In the genomic region with DNA sequence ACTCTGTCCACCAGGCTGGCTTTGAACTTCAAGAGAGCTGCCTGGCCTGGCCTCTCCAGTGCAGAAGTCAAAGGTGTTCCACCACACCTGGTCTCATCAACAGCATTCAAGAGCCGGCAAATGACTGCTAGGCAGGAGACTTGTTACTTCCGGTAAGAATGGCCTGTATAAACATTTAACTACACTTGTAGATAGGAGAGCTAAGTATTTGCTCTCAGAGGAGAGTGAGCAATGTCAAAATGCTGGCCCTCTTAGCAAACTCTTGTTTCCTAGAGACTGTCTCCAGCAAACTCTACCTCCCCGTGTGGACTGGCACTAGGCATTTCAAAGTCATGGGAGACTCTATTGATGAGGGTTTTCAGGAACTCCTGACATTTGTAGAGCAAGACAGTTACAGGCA, we compare ENCODE assay signal across 18 mouse cellular contexts.
"Had no signal": no experiment of that assay in that cellular context is flagged by ENCODE, and none has a peak within 500 bp of the region (broad histone marks: within the 10 kb centered on the region; RNA-seq: fewer than 3 reads in every experiment).

No protein-coding gene starts in this region.

- H3K27ac ChIP-seq: kidney, embryonic 15.5 days; left cerebral cortex, adult 2 months; liver, embryonic 13.5 days; midbrain, embryonic 12.5 days; midbrain, embryonic 15.5 days; neural tube, embryonic 12.5 days; neural tube, embryonic 15.5 days; stomach, embryonic 15.5 days had no signal

- H3K36me3 ChIP-seq: kidney, embryonic 15.5 days; liver, embryonic 13.5 days; midbrain, embryonic 12.5 days; midbrain, embryonic 15.5 days; neural tube, embryonic 12.5 days; neural tube, embryonic 15.5 days; stomach, embryonic 15.5 days had no signal

- DNase-seq: kidney, adult 2 months; kidney, postnatal 10 days; kidney, postnatal 36 days; layer of hippocampus, postnatal 36 days; liver, embryonic 13.5 days; right cerebral cortex, adult 18-20 months; right cerebral cortex, postnatal 14 days; right cerebral cortex, postnatal 4 days; thymus, adult 2 months; thymus, postnatal 14 days; thymus, postnatal 4 days had no signal

- H3K4me3 ChIP-seq: kidney, embryonic 15.5 days; left cerebral cortex, adult 2 months; liver, embryonic 13.5 days; midbrain, embryonic 12.5 days; midbrain, embryonic 15.5 days; neural tube, embryonic 12.5 days; neural tube, embryonic 15.5 days; stomach, embryonic 15.5 days had no signal

- ATAC-seq: midbrain, embryonic 15.5 days had no signal

- H3K9me3 ChIP-seq: kidney, embryonic 15.5 days; liver, embryonic 13.5 days; midbrain, embryonic 12.5 days; midbrain, embryonic 15.5 days; neural tube, embryonic 12.5 days; neural tube, embryonic 15.5 days; stomach, embryonic 15.5 days had no signal

- H3K4me2 ChIP-seq: kidney, embryonic 15.5 days; liver, embryonic 13.5 days; midbrain, embryonic 12.5 days; midbrain, embryonic 15.5 days; neural tube, embryonic 12.5 days; neural tube, embryonic 15.5 days; stomach, embryonic 15.5 days had no signal

- H3K4me1 ChIP-seq: kidney, embryonic 15.5 days; liver, embryonic 13.5 days; midbrain, embryonic 12.5 days; midbrain, embryonic 15.5 days; neural tube, embryonic 12.5 days; neural tube, embryonic 15.5 days; stomach, embryonic 15.5 days had no signal

- H3K27me3 ChIP-seq: kidney, embryonic 15.5 days; liver, embryonic 13.5 days; midbrain, embryonic 12.5 days; midbrain, embryonic 15.5 days; neural tube, embryonic 12.5 days; neural tube, embryonic 15.5 days; stomach, embryonic 15.5 days had no signal

- H3K9ac ChIP-seq: kidney, embryonic 15.5 days; liver, embryonic 13.5 days; midbrain, embryonic 12.5 days; midbrain, embryonic 15.5 days; neural tube, embryonic 12.5 days; neural tube, embryonic 15.5 days; stomach, embryonic 15.5 days had no signal
